Mouse (Mus musculus) lung, postnatal 0 days (tissue): ENCODE measurements around the gene Poldip2.

Experiments used
- CTCF ChIP-seq: IDR thresholded peaks from 2 replicates; pipeline ENCODE4 v1.5.1; 2016; ENCODE audit warnings: antibody characterized with exemption, mild to moderate bottlenecking
- EP300 ChIP-seq: IDR thresholded peaks from 2 replicates; pipeline ENCODE4 v1.6.1; 2016; ENCODE audit warnings: antibody characterized with exemption, mild to moderate bottlenecking, control low read depth

- TF ChIP-seq CTCF (no peak), EP300 (no peak)
These were observed 28.4 kb upstream of the Poldip2 start for GRCm38 (mm10) chr11:78483639-78484038.
